Mouse (Mus musculus): ENCODE results near the gene Olfr1453. TPM values are rescaled to one million over a fixed set of nuclear protein-coding genes. Genes with fewer than 3 reads are reported as not detected.
"Not testable (repeated sequence)": the region's sequence is repeated elsewhere in the genome, so short reads cannot be mapped to it uniquely, and the experiment has no call there.

Olfr1453 gene
- total RNA-seq (2021) = not detected
- long read RNA-seq, experiment 1 = 0 reads
- long read RNA-seq, experiment 2 = 0 reads

GRCm38 (mm10) chr19:13028227-13028626 lies at the start of gene Olfr1453:
Olfr1453 (minus strand) TSS chr19:13028327.
- DNase-seq (ENCODE audit: low spot score in 2 of 2) = no peak

GRCm38 (mm10) chr19:13060310-13060709 lies 32.2 kb upstream of the Olfr1453 start, which contains the start of gene Olfr1454:
Olfr1454 (plus strand) TSS chr19:13060610.
- DNase-seq (ENCODE audit: low spot score in 2 of 2) = no peak

- no peak for DNase-seq (ENCODE audit: low spot score in 2 of 2)
Observed at GRCm38 (mm10) chr19:12994714-12995113, 33.4 kb downstream of the Olfr1453 start, which contains the start of gene Olfr1451. Olfr1451 (plus strand) TSS chr19:12995014.

- not testable (repeated sequence) for DNase-seq (ENCODE audit: low spot score in 2 of 2)
Observed at GRCm38 (mm10) chr19:12992316-12992715, 35.8 kb downstream of the Olfr1453 start.

Other genes with a start within 250 kb of the Olfr1453 start
- gene Zfp91, start 232.2 kb downstream of the Olfr1453 start, total RNA-seq (2021) = 10 to 100 TPM; 88.4 to 89.6 TPM
- gene Lpxn, start 232.1 kb downstream of the Olfr1453 start, total RNA-seq (2021) = 1 to 10 TPM; 1.2 to 1.8 TPM
- not detected for gene Gm5244, start 181.6 kb downstream of the Olfr1453 start, total RNA-seq (2021)
- not detected for gene Olfr1444, start 171.0 kb downstream of the Olfr1453 start, total RNA-seq (2021)
- gene Olfr1445, start 144.5 kb downstream of the Olfr1453 start, total RNA-seq (2021) = not detected
- not detected for gene Olfr1446, start 134.8 kb downstream of the Olfr1453 start, total RNA-seq (2021)
- not detected for gene Olfr1447, start 124.6 kb downstream of the Olfr1453 start, total RNA-seq (2021)
- gene Olfr1448, start 103.9 kb downstream of the Olfr1453 start, total RNA-seq (2021) = not detected
- not detected for gene Olfr1449, start 97.5 kb downstream of the Olfr1453 start, total RNA-seq (2021)
- gene Olfr1450, start 78.1 kb downstream of the Olfr1453 start, total RNA-seq (2021) = not detected
- not detected for gene Olfr1451, start 33.3 kb downstream of the Olfr1453 start, total RNA-seq (2021)
- gene Olfr1454, start 32.3 kb upstream of the Olfr1453 start, total RNA-seq (2021) = not detected
- not detected for gene Olfr1457, start 69.6 kb upstream of the Olfr1453 start, total RNA-seq (2021)
- gene Olfr1458, start 78.4 kb upstream of the Olfr1453 start, total RNA-seq (2021) = not detected
- under 1 TPM; 0.16 to 0.19 TPM for gene Olfr1459, start 121.2 kb upstream of the Olfr1453 start, total RNA-seq (2021)
- not detected for gene Olfr1461, start 134.7 kb upstream of the Olfr1453 start, total RNA-seq (2021)
- not detected for gene Olfr1462, start 157.4 kb upstream of the Olfr1453 start, total RNA-seq (2021)
- gene Olfr1463, start 203.0 kb upstream of the Olfr1453 start, total RNA-seq (2021) = not detected

Data from left cerebral cortex, adult 18-20 months (tissue).